Mouse (Mus musculus) liver, adult 2 months (tissue): ENCODE measurements around the gene Ehbp1. TPM values are rescaled to one million over a fixed set of nuclear protein-coding genes. Genes with fewer than 3 reads are reported as not detected.

Source experiments
- DNase-seq: peaks from one replicate; pipeline ENCODE4 v3.0.0-alpha.2; 2011; ENCODE audit warnings: low read depth, low spot score; ENCODE audit errors: extremely low read depth
- H3K27ac ChIP-seq: fragments of 200-500 bp; replicated peaks from 2 replicates; pipeline ENCODE4 v1.5.1; 2012; ENCODE audit warnings: low read depth, mild to moderate bottlenecking, control low read depth, inconsistent platforms, low read length; ENCODE audit not compliant: insufficient read depth
- H3K27me3 ChIP-seq: fragments of 200-500 bp; 2 replicates; pipeline ENCODE4 v1.6.1; 2012; ENCODE audit warnings: mild to moderate bottlenecking, moderate library complexity, low read length, inconsistent platforms; ENCODE audit not compliant: control insufficient read depth, insufficient read depth
- H3K36me3 ChIP-seq: fragments of 200-500 bp; 2 replicates; pipeline ENCODE4 v1.6.1; 2012; ENCODE audit warnings: low read length, inconsistent platforms; ENCODE audit not compliant: control insufficient read depth, insufficient read depth
- H3K4me1 ChIP-seq: fragments of 200-500 bp; 2 replicates; pipeline ENCODE4 v1.6.1; 2011; ENCODE audit warnings: low read length; ENCODE audit not compliant: control insufficient read depth, insufficient read depth
- H3K4me3 ChIP-seq: fragments of 200-500 bp; 2 replicates; pipeline ENCODE4 v1.5.1; 2011; ENCODE audit warnings: low read depth, mild to moderate bottlenecking, control low read depth, low read length, moderate library complexity; ENCODE audit not compliant: insufficient read depth
- H3K79me2 ChIP-seq: fragments of 200-500 bp; 2 replicates; pipeline ENCODE4 v1.6.1; 2012; ENCODE audit warnings: inconsistent platforms, mild to moderate bottlenecking, low read length, moderate library complexity; ENCODE audit not compliant: control insufficient read depth, insufficient read depth
- H3K9ac ChIP-seq: fragments of 200-500 bp; 2 replicates; pipeline ENCODE4 v1.6.1; 2012; ENCODE audit warnings: low read depth, mild to moderate bottlenecking, control low read depth, inconsistent platforms, low read length
- CTCF ChIP-seq: fragments of 200-500 bp; IDR thresholded peaks from 2 replicates; pipeline ENCODE4 v1.5.1; 2011; ENCODE audit warnings: low read depth, low read length, control low read depth
- POLR2A ChIP-seq: fragments of 200-500 bp; IDR thresholded peaks from 2 replicates; pipeline ENCODE4 v1.6.1; 2011; ENCODE audit warnings: low read length, control low read depth; ENCODE audit not compliant: insufficient read depth; ENCODE audit errors: extremely low read depth
- WGBS: fragments of 180-500 bp; shearing (Covaris S2); methylation state at CpG from one replicate; pipeline ENCODE4 v1.1.7; 2018; 5-methylcytosine and 5-hydroxymethylcytosine counted together
- polyA plus RNA-seq: library from polyadenylated mRNA; depleted of rRNA; stranded (reverse); fragments of >200 nt; gene quantifications from 2 replicates; pipeline ENCODE4 v1.2.3, GENCODE M21; 2012
- total RNA-seq: library from RNA; depleted of rRNA; stranded (reverse); fragments of >200 nt; gene quantifications from 2 replicates; pipeline ENCODE4 v1.2.3, GENCODE M21; 2014

Ehbp1 gene
- total and polyA plus RNA-seq, 2 experiments: 1.3 to 9.5 TPM

DNA sequence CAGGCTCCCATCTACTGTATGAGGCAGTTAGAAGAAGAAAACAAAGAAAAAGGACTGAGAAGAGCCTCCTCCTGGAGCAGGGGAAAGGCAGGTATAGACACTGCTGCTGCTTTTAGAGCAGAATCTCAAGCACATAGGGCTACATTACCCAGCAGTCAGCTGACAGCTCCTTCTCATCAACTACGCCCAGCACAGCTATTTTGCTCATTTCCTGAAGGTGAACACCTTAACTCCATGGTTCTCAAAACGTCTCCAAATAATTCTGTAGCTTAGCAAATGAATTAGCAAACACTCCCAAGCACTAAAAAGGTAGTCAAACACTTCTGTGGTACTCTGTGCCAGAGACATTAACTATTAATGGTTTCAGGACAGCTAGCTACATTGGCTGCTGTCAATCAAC lies 278.7 kb downstream of the Ehbp1 start:
- Histone ChIP-seq H3K4me1 (no peaks in the 10 kb centered on the region), H3K79me2 (no peaks in the 10 kb centered on the region), H3K27ac (no peak overlapping the region), H3K4me3 (no peak overlapping the region), H3K36me3 (peaks cover 6% of the 10 kb centered on the region), H3K9ac (no peak overlapping the region), H3K27me3 (no peaks in the 10 kb centered on the region)
- WGBS: 74% methylated on average over 2 of the region's 2 CpGs
- TF ChIP-seq CTCF: no peak
- no peak for TF ChIP-seq POLR2A
- no peak for DNase-seq

DNA sequence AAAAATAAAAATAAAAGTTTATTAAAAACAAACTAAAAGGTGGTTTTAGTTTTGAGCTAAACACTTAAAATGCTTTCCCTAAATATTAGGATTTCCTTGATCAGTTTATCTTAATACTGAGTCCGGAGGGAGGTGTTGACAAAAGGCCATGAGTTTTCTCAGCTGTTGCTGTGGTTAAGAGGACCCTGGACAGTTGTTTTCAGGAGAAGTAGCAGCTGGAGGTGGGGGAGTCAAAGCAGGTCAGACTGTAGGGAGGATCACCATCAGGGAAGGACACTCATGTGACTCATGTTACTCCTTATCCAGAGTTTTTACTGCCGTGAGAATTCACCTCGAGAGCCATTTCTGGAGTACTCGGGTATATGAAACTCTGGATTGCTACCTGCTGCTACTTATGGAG lies 280.4 kb downstream of the Ehbp1 start:
- no peak overlapping the region for H3K9ac ChIP-seq
- no peaks in the 10 kb centered on the region for H3K4me1 ChIP-seq
- TF ChIP-seq CTCF: no peak
- no peak for TF ChIP-seq POLR2A
- WGBS: 90% methylated on average over 4 of the region's 4 CpGs
- H3K4me3 ChIP-seq: no peak overlapping the region
- H3K36me3 ChIP-seq: peaks cover 5% of the 10 kb centered on the region
- no peaks in the 10 kb centered on the region for H3K27me3 ChIP-seq
- H3K79me2 ChIP-seq: no peaks in the 10 kb centered on the region
- H3K27ac ChIP-seq: no peak overlapping the region
- DNase-seq: no peak

DNA sequence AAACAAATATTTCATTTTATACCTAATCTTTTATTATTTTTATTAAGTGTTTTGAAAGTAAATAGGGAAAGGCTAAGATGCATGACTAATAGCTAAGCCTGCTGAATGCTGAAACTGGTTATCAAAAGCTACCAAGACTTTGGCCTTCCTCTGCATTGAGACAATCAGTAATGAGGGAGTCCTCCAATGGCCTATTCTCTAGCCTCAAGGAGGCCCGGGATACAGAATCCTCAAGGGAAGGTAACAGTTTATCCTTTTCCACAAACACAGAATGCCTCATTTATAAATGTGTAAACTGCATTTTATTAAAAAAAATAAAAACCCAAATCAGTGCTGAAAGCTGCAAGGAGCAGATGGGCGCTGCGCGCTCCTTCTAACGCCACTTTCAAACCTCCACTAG lies 284.6 kb downstream of the Ehbp1 start:
- WGBS: 95% methylated on average over 5 of the region's 5 CpGs
- TF ChIP-seq CTCF: no peak
- no peak for TF ChIP-seq POLR2A
- peaks cover 18% of the 10 kb centered on the region for H3K36me3 ChIP-seq
- no peak overlapping the region for H3K9ac ChIP-seq
- H3K27ac ChIP-seq: no peak overlapping the region
- no peaks in the 10 kb centered on the region for H3K4me1 ChIP-seq
- H3K79me2 ChIP-seq: no peaks in the 10 kb centered on the region
- no peak overlapping the region for H3K4me3 ChIP-seq
- no peak for DNase-seq
- no peaks in the 10 kb centered on the region for H3K27me3 ChIP-seq

DNA sequence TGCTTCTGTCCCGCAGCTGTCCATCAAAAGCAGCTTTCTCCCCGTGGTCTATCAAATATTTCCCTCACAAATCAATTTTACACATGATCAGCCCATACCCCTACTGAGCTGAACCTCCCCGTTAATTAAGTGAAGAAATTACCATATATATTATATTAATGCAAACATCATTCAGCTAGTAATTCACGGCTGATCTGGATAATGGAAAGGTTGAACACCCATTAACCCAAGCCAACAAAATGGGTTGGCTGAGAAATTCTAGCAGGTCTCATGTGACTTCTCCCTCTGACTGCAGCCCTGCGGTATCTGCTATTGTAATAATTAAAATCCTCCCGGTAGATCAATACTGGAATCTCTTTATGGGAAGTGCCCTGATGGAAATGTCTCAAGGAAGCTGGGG lies 286.2 kb downstream of the Ehbp1 start:
- H3K27ac ChIP-seq: no peak overlapping the region
- no peak for DNase-seq
- WGBS: 98% methylated on average over 6 of the region's 6 CpGs

DNA sequence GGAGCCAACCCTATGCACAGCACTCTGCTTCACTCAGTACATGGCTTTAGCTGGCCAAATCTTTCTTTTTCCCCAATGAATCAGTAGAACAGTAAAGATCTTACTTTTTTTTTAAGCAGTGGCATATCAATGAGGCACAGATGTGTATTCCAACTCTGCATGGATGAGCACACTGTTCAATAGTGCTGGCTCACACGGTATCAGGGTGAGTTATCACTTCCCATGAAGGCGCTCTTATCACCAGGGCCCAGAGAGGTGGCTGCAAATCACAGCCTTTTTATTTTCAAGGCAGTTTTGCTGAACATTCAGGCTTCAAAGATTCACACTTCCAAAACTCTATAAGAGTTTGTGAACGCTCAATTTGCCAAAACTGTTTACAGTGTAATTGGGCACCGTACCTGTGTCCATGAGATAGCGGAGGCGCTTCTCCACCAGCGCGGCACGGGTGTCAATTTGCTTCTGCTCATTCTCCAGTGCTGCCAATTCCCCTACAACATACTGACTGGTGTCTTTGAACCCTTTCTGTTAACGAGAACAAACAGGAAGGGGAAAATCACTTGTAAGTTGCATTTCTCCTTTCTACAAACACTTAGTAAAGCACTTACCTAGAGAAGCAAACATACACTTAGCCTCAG lies 288.9 kb downstream of the Ehbp1 start:
- TF ChIP-seq POLR2A: no peak
- TF ChIP-seq CTCF: no peak
- no peaks in the 10 kb centered on the region for H3K27me3 ChIP-seq
- 83% methylated on average over 10 of the region's 10 CpGs for WGBS

More for the DNA sequence above, 286.2 kb downstream of the Ehbp1 start:
- no peaks in the 10 kb centered on the region for H3K79me2 ChIP-seq
- no peaks in the 10 kb centered on the region for H3K27me3 ChIP-seq
- peaks cover 24% of the 10 kb centered on the region for H3K36me3 ChIP-seq
- H3K4me3 ChIP-seq: no peak overlapping the region
- TF ChIP-seq POLR2A (no peak), CTCF (no peak)
- no peaks in the 10 kb centered on the region for H3K4me1 ChIP-seq
- no peak overlapping the region for H3K9ac ChIP-seq

DNA sequence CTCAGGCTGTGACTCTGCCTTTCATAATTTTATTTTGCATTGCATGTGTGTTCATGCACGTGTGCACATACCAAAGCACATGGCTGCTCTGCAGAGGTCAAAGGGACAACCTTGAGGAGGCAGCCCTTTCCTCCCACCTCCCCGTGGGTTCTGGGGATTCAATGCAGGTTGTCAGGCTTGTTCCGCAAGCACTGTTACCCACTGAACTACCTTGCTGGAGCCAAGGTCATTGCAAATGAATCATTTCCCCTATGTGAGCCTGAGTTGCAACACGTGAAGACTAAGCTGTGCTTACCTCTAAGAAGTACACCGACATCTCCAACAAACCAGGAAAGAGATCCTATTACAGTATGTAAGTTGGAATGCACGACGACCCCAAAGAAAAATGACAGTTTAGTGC lies 291.2 kb downstream of the Ehbp1 start:
- no peaks in the 10 kb centered on the region for H3K4me1 ChIP-seq
- no peak overlapping the region for H3K9ac ChIP-seq
- TF ChIP-seq POLR2A: no peak
- TF ChIP-seq CTCF: no peak
- no peak overlapping the region for H3K27ac ChIP-seq
- H3K27me3 ChIP-seq: no peaks in the 10 kb centered on the region
- no peaks in the 10 kb centered on the region for H3K79me2 ChIP-seq
- WGBS: 91% methylated on average over 7 of the region's 7 CpGs
- DNase-seq: no peak
- peaks cover 17% of the 10 kb centered on the region for H3K36me3 ChIP-seq
- H3K4me3 ChIP-seq: no peak overlapping the region

More for the DNA sequence above, 288.9 kb downstream of the Ehbp1 start:
- no peaks in the 10 kb centered on the region for H3K4me1 ChIP-seq
- no peak overlapping the region for H3K4me3 ChIP-seq
- peaks cover 23% of the 10 kb centered on the region for H3K36me3 ChIP-seq
- no peak overlapping the region for H3K9ac ChIP-seq
- H3K79me2 ChIP-seq: no peaks in the 10 kb centered on the region
- no peak overlapping the region for H3K27ac ChIP-seq
- no peak for DNase-seq
